Mouse (Mus musculus) liver, adult 2 months (tissue): ENCODE measurements around the gene Mbnl2. TPM values are rescaled to one million over a fixed set of nuclear protein-coding genes. Genes with fewer than 3 reads are reported as not detected.

Experiments used
- DNase-seq: peaks from one replicate; pipeline ENCODE4 v3.0.0-alpha.2; 2011; ENCODE audit warnings: low read depth, low spot score; ENCODE audit errors: extremely low read depth
- H3K27ac ChIP-seq: fragments of 200-500 bp; replicated peaks from 2 replicates; pipeline ENCODE4 v1.5.1; 2012; ENCODE audit warnings: low read depth, mild to moderate bottlenecking, control low read depth, inconsistent platforms, low read length; ENCODE audit not compliant: insufficient read depth
- H3K27me3 ChIP-seq: fragments of 200-500 bp; 2 replicates; pipeline ENCODE4 v1.6.1; 2012; ENCODE audit warnings: mild to moderate bottlenecking, moderate library complexity, low read length, inconsistent platforms; ENCODE audit not compliant: control insufficient read depth, insufficient read depth
- H3K36me3 ChIP-seq: fragments of 200-500 bp; 2 replicates; pipeline ENCODE4 v1.6.1; 2012; ENCODE audit warnings: low read length, inconsistent platforms; ENCODE audit not compliant: control insufficient read depth, insufficient read depth
- H3K4me1 ChIP-seq: fragments of 200-500 bp; 2 replicates; pipeline ENCODE4 v1.6.1; 2011; ENCODE audit warnings: low read length; ENCODE audit not compliant: control insufficient read depth, insufficient read depth
- H3K4me3 ChIP-seq: fragments of 200-500 bp; 2 replicates; pipeline ENCODE4 v1.5.1; 2011; ENCODE audit warnings: low read depth, mild to moderate bottlenecking, control low read depth, low read length, moderate library complexity; ENCODE audit not compliant: insufficient read depth
- H3K79me2 ChIP-seq: fragments of 200-500 bp; 2 replicates; pipeline ENCODE4 v1.6.1; 2012; ENCODE audit warnings: inconsistent platforms, mild to moderate bottlenecking, low read length, moderate library complexity; ENCODE audit not compliant: control insufficient read depth, insufficient read depth
- H3K9ac ChIP-seq: fragments of 200-500 bp; 2 replicates; pipeline ENCODE4 v1.6.1; 2012; ENCODE audit warnings: low read depth, mild to moderate bottlenecking, control low read depth, inconsistent platforms, low read length
- CTCF ChIP-seq: fragments of 200-500 bp; IDR thresholded peaks from 2 replicates; pipeline ENCODE4 v1.5.1; 2011; ENCODE audit warnings: low read depth, low read length, control low read depth
- POLR2A ChIP-seq: fragments of 200-500 bp; IDR thresholded peaks from 2 replicates; pipeline ENCODE4 v1.6.1; 2011; ENCODE audit warnings: low read length, control low read depth; ENCODE audit not compliant: insufficient read depth; ENCODE audit errors: extremely low read depth
- WGBS: fragments of 180-500 bp; shearing (Covaris S2); methylation state at CpG from one replicate; pipeline ENCODE4 v1.1.7; 2018; 5-methylcytosine and 5-hydroxymethylcytosine counted together
- polyA plus RNA-seq: library from polyadenylated mRNA; depleted of rRNA; stranded (reverse); fragments of >200 nt; gene quantifications from 2 replicates; pipeline ENCODE4 v1.2.3, GENCODE M21; 2012; rRNA removed
- total RNA-seq: library from RNA; depleted of rRNA; stranded (reverse); fragments of >200 nt; gene quantifications from 2 replicates; pipeline ENCODE4 v1.2.3, GENCODE M21; 2014; rRNA removed

Gene Mbnl2
- total and polyA plus RNA-seq, 2 experiments, result 17.5 to 35.2 TPM

- peak overlapping the region; percentile 93 for H3K27ac ChIP-seq
- TF ChIP-seq CTCF, result no peak
- TF ChIP-seq POLR2A, result peak; percentile 83; the same call in 1 of the 2 replicates
Measured at GRCm38 (mm10) chr14:120477288-120477981, 202.0 kb downstream of the Mbnl2 start.

DNA sequence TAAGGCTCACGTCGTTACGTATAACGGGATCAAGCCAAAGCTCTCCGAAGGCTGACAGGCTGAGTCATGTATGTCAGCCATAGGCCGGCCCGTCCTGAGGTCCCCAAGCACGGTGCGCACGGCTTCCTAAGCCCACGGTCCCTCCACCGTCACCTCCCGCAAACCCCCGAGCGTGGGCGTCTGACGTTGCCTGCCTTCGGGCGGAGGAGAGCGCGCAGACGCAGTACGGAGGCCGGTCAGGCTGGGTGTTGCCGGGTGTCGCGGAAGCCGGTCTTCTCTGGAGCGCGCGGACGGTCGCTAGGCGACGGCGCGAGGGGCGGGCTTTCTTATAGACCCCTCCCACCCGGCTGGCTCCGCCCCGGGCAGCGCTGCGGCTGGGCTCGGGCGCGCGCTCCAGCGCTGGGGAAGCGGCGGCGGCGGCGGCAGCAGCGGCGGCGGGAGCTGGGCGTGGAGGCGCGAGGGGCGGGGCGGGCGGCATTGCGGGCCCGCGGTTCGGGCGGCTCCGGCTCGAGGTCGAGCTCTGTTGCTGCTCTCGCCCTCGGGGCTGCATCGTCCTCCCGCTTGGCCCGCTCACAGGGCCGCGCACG, 202.6 kb downstream of the Mbnl2 start, which contains the start of gene Rap2a:
Gene Rap2a, plus strand, starts transcription at position 463 of the 587 bp plus-strand sequence.
- peak; percentile 52; the same call in 1 of the 2 replicates for TF ChIP-seq POLR2A
- TF ChIP-seq CTCF, result no peak
- Histone ChIP-seq H3K27me3 (no peaks in the 10 kb centered on the region), H3K9ac (peak within 1 kb of the TSS; percentile 85), H3K36me3 (no peaks in the 10 kb centered on the region), H3K79me2 (peaks cover 11% of the 10 kb centered on the region; the same call in 1 of the 2 replicates), H3K27ac (peak within 1 kb of the TSS; percentile 93), H3K4me3 (peak within 1 kb of the TSS; percentile 72), H3K4me1 (no peaks in the 10 kb centered on the region; the same call in 1 of the 2 replicates)
- WGBS, result 1% methylated on average over 62 of the region's 78 CpGs
- DNase-seq, result peak; percentile 87

More at GRCm38 (mm10) chr14:120477288-120477981, 202.0 kb downstream of the Mbnl2 start:
- Histone ChIP-seq H3K79me2 (peaks cover 11% of the 10 kb centered on the region; the same call in 1 of the 2 replicates), H3K27me3 (no peaks in the 10 kb centered on the region), H3K36me3 (no peaks in the 10 kb centered on the region), H3K4me3 (peak overlapping the region; percentile 68), H3K9ac (peak overlapping the region; percentile 85), H3K4me1 (no peaks in the 10 kb centered on the region; the same call in 1 of the 2 replicates)
- DNase-seq, result peak; percentile 99
- WGBS, result under 1% methylated on average over 46 of the region's 46 CpGs

DNA sequence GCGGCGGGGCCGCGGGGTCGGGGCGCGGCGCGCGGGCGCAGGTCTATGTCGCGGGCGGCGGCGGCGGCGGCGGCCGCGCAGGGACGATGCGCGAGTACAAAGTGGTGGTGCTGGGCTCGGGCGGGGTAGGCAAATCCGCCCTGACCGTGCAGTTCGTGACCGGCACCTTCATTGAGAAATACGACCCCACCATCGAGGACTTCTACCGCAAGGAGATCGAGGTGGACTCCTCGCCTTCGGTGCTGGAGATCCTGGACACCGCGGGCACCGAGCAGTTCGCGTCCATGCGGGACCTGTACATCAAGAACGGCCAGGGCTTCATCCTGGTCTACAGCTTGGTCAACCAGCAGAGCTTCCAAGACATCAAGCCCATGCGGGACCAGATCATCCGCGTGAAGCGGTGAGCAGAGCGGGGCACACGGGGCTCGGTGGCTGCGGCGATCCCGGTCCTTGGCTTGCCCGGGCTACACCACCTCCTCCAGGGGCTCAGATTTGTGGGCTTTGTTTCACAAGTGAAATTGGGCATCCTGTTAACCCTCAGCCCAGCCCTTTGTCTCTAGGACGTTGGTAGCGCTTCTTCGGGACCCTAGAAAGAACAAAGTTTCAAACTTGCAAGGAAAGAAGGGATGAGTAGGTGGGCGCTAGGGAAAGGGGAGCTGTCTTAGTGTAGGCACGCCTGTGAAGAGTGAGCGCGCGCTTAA, 203.3 kb downstream of the Mbnl2 start:
- Histone ChIP-seq H3K79me2 (peaks cover 11% of the 10 kb centered on the region; the same call in 1 of the 2 replicates), H3K27ac (peak overlapping the region; percentile 1), H3K27me3 (no peaks in the 10 kb centered on the region), H3K4me1 (no peaks in the 10 kb centered on the region; the same call in 1 of the 2 replicates), H3K36me3 (no peaks in the 10 kb centered on the region), H3K9ac (peak overlapping the region; percentile 78), H3K4me3 (peak overlapping the region; percentile 72)
- TF ChIP-seq CTCF, result no peak
- TF ChIP-seq POLR2A, result no peak
- 1% methylated on average over 62 of the region's 62 CpGs for WGBS
- peak; percentile 22 for DNase-seq

GRCm38 (mm10) chr14:120480341-120480900, 205.0 kb downstream of the Mbnl2 start:
- Histone ChIP-seq H3K4me3 (no peak overlapping the region), H3K27me3 (no peaks in the 10 kb centered on the region), H3K4me1 (no peaks in the 10 kb centered on the region; the same call in 1 of the 2 replicates), H3K27ac (no peak overlapping the region), H3K36me3 (no peaks in the 10 kb centered on the region), H3K9ac (no peak overlapping the region), H3K79me2 (peaks cover 17% of the 10 kb centered on the region; the same call in 1 of the 2 replicates)
- 68% methylated on average over 8 of the region's 8 CpGs for WGBS
- TF ChIP-seq CTCF, result no peak
- DNase-seq, result peak; percentile 36

- H3K4me1 ChIP-seq, result no peaks in the 10 kb centered on the region; the same call in 1 of the 2 replicates
- TF ChIP-seq POLR2A (no peak), CTCF (no peak)
- no peak for DNase-seq
- H3K79me2 ChIP-seq, result peaks cover 17% of the 10 kb centered on the region; the same call in 1 of the 2 replicates
- H3K9ac ChIP-seq, result no peak overlapping the region
- H3K27me3 ChIP-seq, result no peaks in the 10 kb centered on the region
- no peak overlapping the region for H3K4me3 ChIP-seq
- no peak overlapping the region for H3K27ac ChIP-seq
- no peaks in the 10 kb centered on the region for H3K36me3 ChIP-seq
- 95% methylated on average over 4 of the region's 4 CpGs for WGBS
Measured at GRCm38 (mm10) chr14:120480927-120481326, 205.5 kb downstream of the Mbnl2 start.

Other genes starting within 250 kb of the Mbnl2 start
- not detected in 2 replicates for gene Oxgr1, start 233.2 kb upstream of the Mbnl2 start, total RNA-seq
- gene Oxgr1, start 233.2 kb upstream of the Mbnl2 start, polyA plus RNA-seq, result not detected in 2 replicates
- 7.4 and 10.3 TPM in 2 replicates for gene Rap2a, start 202.8 kb downstream of the Mbnl2 start, total RNA-seq
- 10.7 and 12.7 TPM in 2 replicates for gene Rap2a, start 202.8 kb downstream of the Mbnl2 start, polyA plus RNA-seq